In genomic region chr13:85556101-85556853, GRCm38 (mm10) we compare ENCODE assay signal across 8 mouse cellular contexts.
A peak's percentile ranks its signal among the peaks of the same experiment; 100 is the strongest.
DNase-seq lines count a peak whose midpoint lies in the region; ATAC-seq and TF ChIP-seq lines count a peak whose summit lies in the region.

No protein-coding gene starts in this region.

- TF ChIP-seq POLR2A in kidney, adult 2 months (IDR thresholded peaks at IDR 0.05; ENCODE audit: low read depth, low read length): no peak

- no peaks in the 10 kb centered on the region for H3K36me3 ChIP-seq in kidney, adult 2 months (ENCODE audit: control insufficient read depth, insufficient read depth, low read length)
- H3K36me3 ChIP-seq in kidney, embryonic 14.5 days (ENCODE audit: control insufficient read depth, insufficient read depth, low read length): no peaks in the 10 kb centered on the region
- H3K36me3 ChIP-seq in hindbrain, embryonic 14.5 days (replicated peaks; ENCODE audit: control insufficient read depth, insufficient read depth): no peaks in the 10 kb centered on the region
- no peaks in the 10 kb centered on the region for H3K36me3 ChIP-seq in midbrain, embryonic 16.5 days (ENCODE audit: control insufficient read depth, insufficient read depth, low read length)

- H3K4me2 ChIP-seq in kidney, embryonic 14.5 days (replicated peaks; ENCODE audit: low read depth, low read length): no peak overlapping the region
- no peak overlapping the region for H3K4me2 ChIP-seq in hindbrain, embryonic 14.5 days (replicated peaks)
- H3K4me2 ChIP-seq in midbrain, embryonic 16.5 days (ENCODE audit: low read length): no peak overlapping the region

- no peak for ATAC-seq in kidney, embryonic 14.5 days (ENCODE audit: low FRiP score, low TSS enrichment)
- no peak for ATAC-seq in hindbrain, embryonic 14.5 days (ENCODE audit: low FRiP score)
- ATAC-seq in midbrain, embryonic 16.5 days: peak; percentile 78; the same call in 1 of the 2 replicates

- H3K9me3 ChIP-seq in kidney, embryonic 14.5 days (ENCODE audit: control insufficient read depth, low read length): no peaks in the 10 kb centered on the region
- H3K9me3 ChIP-seq in hindbrain, embryonic 14.5 days (ENCODE audit: control insufficient read depth, low read length): no peaks in the 10 kb centered on the region
- H3K9me3 ChIP-seq in midbrain, embryonic 16.5 days (replicated peaks; ENCODE audit: control insufficient read depth, low read length, poor library complexity, severe bottlenecking): no peaks in the 10 kb centered on the region

- intact Hi-C loops in left cerebral cortex, postnatal 4 days (cut with DNase I): no loop called here

- peak; percentile 40 for DNase-seq in kidney, adult 2 months
- peak; percentile 55 for DNase-seq in T-cell, adult 2 months (ENCODE audit: low spot score)
- peak; percentile 39 for DNase-seq in embryo, embryonic 11.5 days (ENCODE audit: low read depth, low spot score)
- peak; percentile 87 for DNase-seq in hindbrain, embryonic 14.5 days (ENCODE audit: low spot score)
- DNase-seq in left cerebral cortex, postnatal 4 days: peak; percentile 71
- peak; percentile 70 for DNase-seq in thymus, postnatal 25 days

- TF ChIP-seq CTCF in kidney, adult 2 months (conservative IDR thresholded peaks at IDR 0.05; ENCODE audit: insufficient read depth, insufficient read length, low read depth, low read length): no peak

- no peaks in the 10 kb centered on the region for H3K4me1 ChIP-seq in kidney, adult 2 months (ENCODE audit: control insufficient read depth, insufficient read depth, low read length)
- H3K4me1 ChIP-seq in kidney, embryonic 14.5 days (ENCODE audit: control insufficient read depth, insufficient read depth, low read length): no peaks in the 10 kb centered on the region
- H3K4me1 ChIP-seq in hindbrain, embryonic 14.5 days (replicated peaks; ENCODE audit: control insufficient read depth, insufficient read depth, low read length): no peaks in the 10 kb centered on the region
- H3K4me1 ChIP-seq in midbrain, embryonic 16.5 days (ENCODE audit: control insufficient read depth, insufficient read depth, low read length): no peaks in the 10 kb centered on the region

- H3K9ac ChIP-seq in kidney, embryonic 14.5 days (ENCODE audit: low read depth, low read length): no peak overlapping the region
- H3K9ac ChIP-seq in hindbrain, embryonic 14.5 days: no peak overlapping the region
- H3K9ac ChIP-seq in midbrain, embryonic 16.5 days (ENCODE audit: low read depth, low read length): no peak overlapping the region

- WGBS in kidney, adult 2 months: 8% methylated on average over 5 of the region's 5 CpGs
- WGBS in kidney, embryonic 14.5 days: 11% methylated on average over 5 of the region's 5 CpGs
- 11% methylated on average over 5 of the region's 5 CpGs for WGBS in hindbrain, embryonic 14.5 days
- WGBS in midbrain, embryonic 16.5 days: 7% methylated on average over 5 of the region's 5 CpGs

- H3K4me3 ChIP-seq in kidney, adult 2 months (ENCODE audit: insufficient read depth, low read depth, low read length): no peak overlapping the region
- H3K4me3 ChIP-seq in kidney, embryonic 14.5 days (ENCODE audit: low read length): no peak overlapping the region
- H3K4me3 ChIP-seq in hindbrain, embryonic 14.5 days (replicated peaks; ENCODE audit: low read length): no peak overlapping the region
- no peak overlapping the region for H3K4me3 ChIP-seq in midbrain, embryonic 16.5 days (ENCODE audit: low read depth, low read length)

- H3K27me3 ChIP-seq in kidney, adult 2 months (replicated peaks; ENCODE audit: control insufficient read depth, insufficient read depth, low read length): no peaks in the 10 kb centered on the region
- H3K27me3 ChIP-seq in kidney, embryonic 14.5 days (ENCODE audit: control insufficient read depth, insufficient read depth, low read length): no peaks in the 10 kb centered on the region
- H3K27me3 ChIP-seq in hindbrain, embryonic 14.5 days (ENCODE audit: control insufficient read depth, insufficient read depth, low read length): no peaks in the 10 kb centered on the region
- H3K27me3 ChIP-seq in midbrain, embryonic 16.5 days (ENCODE audit: control insufficient read depth, insufficient read depth, low read depth, low read length): no peaks in the 10 kb centered on the region

- H3K27ac ChIP-seq in kidney, adult 2 months (ENCODE audit: insufficient read depth, low read depth, low read length): no peak overlapping the region
- H3K27ac ChIP-seq in kidney, embryonic 14.5 days (ENCODE audit: low read depth, low read length): no peak overlapping the region
- H3K27ac ChIP-seq in hindbrain, embryonic 14.5 days: no peak overlapping the region
- H3K27ac ChIP-seq in midbrain, embryonic 16.5 days (ENCODE audit: low read length): no peak overlapping the region
